Mouse (Mus musculus): ENCODE data around the gene Ciz1. TPM values are rescaled to one million over a fixed set of nuclear protein-coding genes. Genes with fewer than 3 reads are reported as not detected.

Gene Ciz1
- polyA plus RNA-seq, 1 experiment = 164 TPM

Other genes with a start within 250 kb of the Ciz1 start
- 106 and 118 TPM in 2 replicates for gene Prrc2b, start 201.2 kb upstream of the Ciz1 start, polyA plus RNA-seq (2012; rRNA removed)
- 20.4 and 21.6 TPM in 2 replicates for gene Pomt1, start 115.7 kb upstream of the Ciz1 start, polyA plus RNA-seq (2012; rRNA removed)
- 69.5 and 72.7 TPM in 2 replicates for gene Uck1, start 92.2 kb upstream of the Ciz1 start, polyA plus RNA-seq (2012; rRNA removed)
- 59.2 and 66.6 TPM in 2 replicates for gene Golga2, start 64.9 kb upstream of the Ciz1 start, polyA plus RNA-seq (2012; rRNA removed)
- 267 and 274 TPM in 2 replicates for gene Swi5, start 64.3 kb upstream of the Ciz1 start, polyA plus RNA-seq (2012; rRNA removed)
- gene Dnm1, start 1.0 kb downstream of the Ciz1 start, polyA plus RNA-seq (2012; rRNA removed) = 1,288 and 1,302 TPM in 2 replicates
- gene 1110008P14Rik, start 29.6 kb downstream of the Ciz1 start, polyA plus RNA-seq (2012; rRNA removed) = 396 and 571 TPM in 2 replicates
- 0.18 and 0.80 TPM in 2 replicates for gene Lcn2, start 35.9 kb downstream of the Ciz1 start, polyA plus RNA-seq (2012; rRNA removed)
- gene Ptges2, start 43.6 kb downstream of the Ciz1 start, polyA plus RNA-seq (2012; rRNA removed) = 53.2 and 59.4 TPM in 2 replicates
- 3.1 and 3.2 TPM in 2 replicates for gene Naif1, start 98.1 kb downstream of the Ciz1 start, polyA plus RNA-seq (2012; rRNA removed)
- 44.3 and 49.9 TPM in 2 replicates for gene Slc25a25, start 99.1 kb downstream of the Ciz1 start, polyA plus RNA-seq (2012; rRNA removed)
- gene Fam102a, start 183.0 kb downstream of the Ciz1 start, polyA plus RNA-seq (2012; rRNA removed) = 34.3 and 41.8 TPM in 2 replicates
- gene Dpm2, start 218.5 kb downstream of the Ciz1 start, polyA plus RNA-seq (2012; rRNA removed) = 145 and 160 TPM in 2 replicates
- 22.7 and 23.6 TPM in 2 replicates for gene Pip5kl1, start 222.5 kb downstream of the Ciz1 start, polyA plus RNA-seq (2012; rRNA removed)
- 0.38 and 0.46 TPM in 2 replicates for gene 9430097D07Rik, start 223.4 kb downstream of the Ciz1 start, polyA plus RNA-seq (2012; rRNA removed)
- gene St6galnac4, start 234.8 kb downstream of the Ciz1 start, polyA plus RNA-seq (2012; rRNA removed) = 32.4 and 34.4 TPM in 2 replicates
- 98.8 and 112 TPM in 2 replicates for gene St6galnac6, start 247.4 kb downstream of the Ciz1 start, polyA plus RNA-seq (2012; rRNA removed)